Mouse (Mus musculus) gastrocnemius, postnatal 10 days (tissue): ENCODE results near the gene Fhit. TPM values are rescaled to one million over a fixed set of nuclear protein-coding genes. Genes with fewer than 3 reads are reported as not detected.

Source experiments
- DNase-seq: peaks from one replicate; pipeline ENCODE4 v3.0.0; 2021; ENCODE audit warnings: mixed read lengths
- total RNA-seq, 2 experiments: library from RNA; stranded (reverse); gene quantifications; 2 replicates each; pipeline ENCODE4 v1.2.3; 2021

Gene Fhit
- total RNA-seq, 2 experiments from 2014 or later: 5.8 to 7.0 TPM

GRCm38 (mm10) chr14:10129088-10129487 lies 1032.7 kb downstream of the Fhit start:
- DNase-seq: no peak

- DNase-seq: no peak
Observed at GRCm38 (mm10) chr14:10126536-10126935, 1035.3 kb downstream of the Fhit start.

GRCm38 (mm10) chr14:10122176-10122575 lies 1039.7 kb downstream of the Fhit start:
- DNase-seq: no peak

- no peak for DNase-seq
Observed at GRCm38 (mm10) chr14:10096236-10096635, 1065.6 kb downstream of the Fhit start.

- no peak for DNase-seq
Observed at GRCm38 (mm10) chr14:10079062-10079461, 1082.8 kb downstream of the Fhit start.

- DNase-seq: no peak
Observed at GRCm38 (mm10) chr14:10049947-10050346, 1111.9 kb downstream of the Fhit start.

GRCm38 (mm10) chr14:10047123-10047783 lies 1114.6 kb downstream of the Fhit start:
- DNase-seq: no peak

- DNase-seq: no peak
Observed at GRCm38 (mm10) chr14:10046336-10047122, 1115.3 kb downstream of the Fhit start.

GRCm38 (mm10) chr14:10038021-10038420 lies 1123.8 kb downstream of the Fhit start:
- no peak for DNase-seq

GRCm38 (mm10) chr14:10036685-10037215 lies 1125.1 kb downstream of the Fhit start:
- DNase-seq: no peak

- DNase-seq: no peak
Observed at GRCm38 (mm10) chr14:10035682-10036081, 1126.2 kb downstream of the Fhit start.

- DNase-seq: no peak
Observed at GRCm38 (mm10) chr14:10035270-10035669, 1126.6 kb downstream of the Fhit start.

GRCm38 (mm10) chr14:10023382-10023781 lies 1138.5 kb downstream of the Fhit start:
- no peak for DNase-seq

GRCm38 (mm10) chr14:10022304-10022703 lies 1139.5 kb downstream of the Fhit start:
- DNase-seq: no peak

- no peak for DNase-seq
Observed at GRCm38 (mm10) chr14:10020400-10021140, 1141.3 kb downstream of the Fhit start.

- DNase-seq: no peak
Observed at GRCm38 (mm10) chr14:10013817-10014266, 1148.0 kb downstream of the Fhit start.

- no peak for DNase-seq
Observed at GRCm38 (mm10) chr14:10013003-10013816, 1148.6 kb downstream of the Fhit start.

GRCm38 (mm10) chr14:10006278-10006677 lies 1155.6 kb downstream of the Fhit start:
- DNase-seq: no peak

GRCm38 (mm10) chr14:10003847-10004246 lies 1158.0 kb downstream of the Fhit start:
- DNase-seq: no peak

GRCm38 (mm10) chr14:9990677-9991076 lies 1171.2 kb downstream of the Fhit start:
- DNase-seq: no peak

GRCm38 (mm10) chr14:9976934-9977510 lies 1184.8 kb downstream of the Fhit start:
- DNase-seq: no peak
